Mouse (Mus musculus): ENCODE measurements around the gene 3110082J24Rik. TPM values are rescaled to one million over a fixed set of nuclear protein-coding genes. Genes with fewer than 3 reads are reported as not detected.

Gene 3110082J24Rik
- not detected in 2 replicates for polyA plus RNA-seq (2012; rRNA removed)

DNA sequence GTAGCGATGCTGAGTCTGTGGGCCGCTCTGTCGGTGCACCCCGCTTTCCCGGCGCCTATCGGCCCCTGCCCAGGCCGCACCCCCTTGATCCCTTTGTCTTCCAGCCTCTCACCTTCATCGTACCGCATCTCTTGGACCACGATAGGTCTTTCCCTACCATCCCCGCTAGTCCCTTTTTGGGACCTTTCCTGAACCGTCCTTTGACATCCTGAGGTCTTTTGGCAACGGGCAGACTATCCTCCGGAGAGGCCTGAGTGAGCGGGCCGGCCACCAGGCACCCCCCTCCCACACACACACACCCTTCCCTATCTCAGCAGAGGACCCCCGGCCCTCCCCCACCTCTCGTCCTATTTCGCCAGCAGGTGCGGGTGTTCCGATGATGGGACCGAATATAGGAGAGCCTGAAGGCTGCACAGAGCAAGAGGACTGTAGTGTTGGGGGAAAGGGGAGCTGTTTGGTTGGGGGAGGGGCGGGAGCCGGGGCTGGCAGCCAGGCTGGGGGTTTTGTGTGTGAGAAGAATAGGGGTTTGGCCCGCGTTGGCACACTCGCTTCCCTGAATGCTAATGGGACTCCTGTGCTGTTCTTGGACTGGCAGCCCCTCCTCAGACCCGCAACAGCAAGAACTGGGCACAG is at the start of gene 3110082J24Rik:
3110082J24Rik (minus strand) TSS at position 419 of the 633 bp plus-strand sequence.
- WGBS: 6% methylated on average over 29 of the region's 29 CpGs
- Histone ChIP-seq H3K4me3 (replicated peaks; ENCODE audit: extremely low read depth, low read depth, low read length) (no peak within 1 kb of the TSS), H3K4me1 (ENCODE audit: control insufficient read depth, insufficient read depth, low read length) (no peaks in the 10 kb centered on the region; the same call in 1 of the 2 replicates)
- no peak for DNase-seq
- TF ChIP-seq CTCF (IDR thresholded peaks at IDR 0.05; ENCODE audit: insufficient read depth, low read length) (no peak), POLR2A (IDR thresholded peaks at IDR 0.05; ENCODE audit: borderline replicate concordance, extremely low read depth, low read depth, low read length) (no peak)

GRCm38 (mm10) chr5:30155395-30155792 is 49.5 kb upstream of the 3110082J24Rik start:
- no peak for TF ChIP-seq CTCF (IDR thresholded peaks at IDR 0.05; ENCODE audit: insufficient read depth, low read length)
- TF ChIP-seq POLR2A (IDR thresholded peaks at IDR 0.05; ENCODE audit: borderline replicate concordance, extremely low read depth, low read depth, low read length): no peak
- Histone ChIP-seq H3K4me3 (replicated peaks; ENCODE audit: extremely low read depth, low read depth, low read length) (peak overlapping the region; percentile 99), H3K4me1 (ENCODE audit: control insufficient read depth, insufficient read depth, low read length) (no peaks in the 10 kb centered on the region; the same call in none of the 2 replicates)
- 0% methylated on average over 31 of the region's 31 CpGs for WGBS
- DNase-seq: peak; percentile 48

DNA sequence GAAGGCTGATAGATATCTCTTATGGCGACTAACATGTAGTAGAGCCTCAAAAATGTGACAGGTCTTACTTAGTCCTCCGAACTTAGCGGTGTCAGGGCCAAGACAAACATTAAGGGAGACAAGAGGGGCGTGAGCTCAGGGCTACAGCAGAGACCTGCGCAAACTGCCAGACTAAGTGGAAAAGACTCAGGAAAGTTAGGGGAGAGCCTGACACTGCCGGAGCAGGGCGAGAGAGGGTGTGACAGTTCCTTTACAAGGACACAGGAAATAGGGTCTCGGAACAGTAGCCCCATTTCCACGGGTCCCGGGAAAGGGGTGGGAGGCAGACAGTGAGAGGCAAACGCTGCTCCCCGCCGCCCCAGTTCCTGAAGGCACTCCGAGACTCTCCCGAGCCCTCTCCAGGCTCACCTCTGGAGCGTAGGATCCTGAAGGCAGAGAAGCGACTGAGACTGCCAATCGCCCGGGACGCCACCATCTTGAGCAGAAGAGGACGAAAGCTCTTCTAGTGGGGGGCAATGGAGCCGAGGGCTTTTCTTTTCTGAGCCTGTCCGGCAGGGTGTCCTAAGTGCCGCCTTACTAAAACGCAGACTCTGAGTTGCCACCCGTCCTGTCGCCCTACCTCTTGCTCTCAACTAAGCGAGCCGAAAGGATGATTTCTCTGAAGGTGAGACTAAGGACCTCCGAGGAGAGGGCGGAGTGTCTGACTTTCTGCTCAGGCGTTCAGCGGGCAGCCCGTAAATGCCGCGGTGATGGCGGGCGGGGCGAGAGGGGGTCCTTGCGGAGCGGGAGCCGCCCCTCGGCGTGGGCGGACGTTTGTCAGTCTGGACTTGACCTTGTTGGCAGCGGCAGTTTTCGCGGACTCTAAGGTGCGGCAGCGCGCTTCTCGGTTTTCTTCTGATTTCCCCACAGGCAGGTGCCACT is 48.8 kb upstream of the 3110082J24Rik start, which contains the start of the genes Hadha and Hadhb:
Hadha (minus strand) TSS at position 689 of the 921 bp plus-strand sequence.
Hadhb (plus strand) TSS at position 775 of the 921 bp plus-strand sequence.
- under 1% methylated on average over 53 of the region's 53 CpGs for WGBS
- peak; percentile 96 for DNase-seq
- TF ChIP-seq CTCF (IDR thresholded peaks at IDR 0.05; ENCODE audit: insufficient read depth, low read length): no peak
- TF ChIP-seq POLR2A (IDR thresholded peaks at IDR 0.05; ENCODE audit: borderline replicate concordance, extremely low read depth, low read depth, low read length): peak; percentile 88; the same call in 1 of the 2 replicates
- Histone ChIP-seq H3K4me3 (replicated peaks; ENCODE audit: extremely low read depth, low read depth, low read length) (peak within 1 kb of the TSS; percentile 99), H3K4me1 (ENCODE audit: control insufficient read depth, insufficient read depth, low read length) (no peaks in the 10 kb centered on the region; the same call in none of the 2 replicates)

DNA sequence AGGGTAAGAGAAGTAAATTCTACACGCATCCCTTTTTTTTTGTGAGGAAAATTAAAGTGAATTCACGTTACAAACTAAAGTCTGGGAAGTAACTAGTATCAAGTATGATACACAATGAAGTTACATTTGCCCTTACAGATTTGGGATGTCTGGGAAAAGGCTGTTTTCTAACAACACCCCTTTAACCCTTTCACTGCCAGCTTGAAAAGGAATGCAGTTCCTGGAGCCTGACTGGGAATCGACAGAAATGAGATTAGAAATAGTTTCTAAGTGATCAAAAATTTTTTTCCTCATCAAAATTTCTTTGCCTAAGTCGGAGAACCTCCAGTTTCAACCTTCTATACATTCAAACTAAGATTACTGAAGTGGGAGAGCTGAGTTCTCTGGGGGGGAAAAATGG is 48.1 kb upstream of the 3110082J24Rik start:
- DNase-seq: no peak
- Histone ChIP-seq H3K4me1 (ENCODE audit: control insufficient read depth, insufficient read depth, low read length) (no peaks in the 10 kb centered on the region; the same call in none of the 2 replicates), H3K4me3 (replicated peaks; ENCODE audit: extremely low read depth, low read depth, low read length) (peak overlapping the region; percentile 99)
- WGBS: 21% methylated on average over 4 of the region's 4 CpGs
- TF ChIP-seq POLR2A (IDR thresholded peaks at IDR 0.05; ENCODE audit: borderline replicate concordance, extremely low read depth, low read depth, low read length) (no peak), CTCF (IDR thresholded peaks at IDR 0.05; ENCODE audit: insufficient read depth, low read length) (no peak)

DNA sequence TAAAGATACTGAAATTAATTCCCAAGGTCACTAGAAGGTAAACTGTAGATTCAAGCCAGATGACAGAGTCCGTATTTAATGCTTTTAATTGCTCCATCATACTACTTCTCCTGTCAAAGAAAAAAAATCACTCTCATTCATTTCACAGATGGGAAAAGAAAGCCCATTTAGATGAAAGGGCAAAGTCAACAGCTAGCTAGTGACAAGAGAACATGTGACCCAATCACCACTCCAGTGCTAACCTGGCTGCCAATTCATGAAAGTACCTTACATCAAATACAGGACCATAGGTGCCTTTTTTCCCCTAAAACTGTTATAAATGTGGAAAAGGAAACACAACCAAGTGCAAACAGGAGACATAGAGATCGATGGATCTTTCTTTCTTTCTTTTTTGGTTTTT is 47.3 kb upstream of the 3110082J24Rik start:
- H3K4me3 ChIP-seq (replicated peaks; ENCODE audit: extremely low read depth, low read depth, low read length): no peak overlapping the region
- TF ChIP-seq CTCF (IDR thresholded peaks at IDR 0.05; ENCODE audit: insufficient read depth, low read length) (no peak), POLR2A (IDR thresholded peaks at IDR 0.05; ENCODE audit: borderline replicate concordance, extremely low read depth, low read depth, low read length) (no peak)
- H3K4me1 ChIP-seq (ENCODE audit: control insufficient read depth, insufficient read depth, low read length): no peaks in the 10 kb centered on the region; the same call in none of the 2 replicates
- WGBS: 84% methylated on average over 2 of the region's 2 CpGs
- DNase-seq: no peak

GRCm38 (mm10) chr5:30152413-30152812 is 46.5 kb upstream of the 3110082J24Rik start:
- 37% methylated on average over 1 of the region's 1 CpGs for WGBS
- no peaks in the 10 kb centered on the region; the same call in none of the 2 replicates for H3K4me1 ChIP-seq (ENCODE audit: control insufficient read depth, insufficient read depth, low read length)
- DNase-seq: no peak
- no peak overlapping the region for H3K4me3 ChIP-seq (replicated peaks; ENCODE audit: extremely low read depth, low read depth, low read length)
- TF ChIP-seq POLR2A (IDR thresholded peaks at IDR 0.05; ENCODE audit: borderline replicate concordance, extremely low read depth, low read depth, low read length): no peak
- TF ChIP-seq CTCF (IDR thresholded peaks at IDR 0.05; ENCODE audit: insufficient read depth, low read length): no peak

GRCm38 (mm10) chr5:30152007-30152406 is 46.1 kb upstream of the 3110082J24Rik start:
- TF ChIP-seq CTCF (IDR thresholded peaks at IDR 0.05; ENCODE audit: insufficient read depth, low read length) (no peak), POLR2A (IDR thresholded peaks at IDR 0.05; ENCODE audit: borderline replicate concordance, extremely low read depth, low read depth, low read length) (no peak)
- Histone ChIP-seq H3K4me3 (replicated peaks; ENCODE audit: extremely low read depth, low read depth, low read length) (no peak overlapping the region), H3K4me1 (ENCODE audit: control insufficient read depth, insufficient read depth, low read length) (no peaks in the 10 kb centered on the region; the same call in none of the 2 replicates)
- 48% methylated on average over 4 of the region's 4 CpGs for WGBS
- no peak for DNase-seq

GRCm38 (mm10) chr5:30148133-30148920 is 42.4 kb upstream of the 3110082J24Rik start:
- TF ChIP-seq POLR2A (IDR thresholded peaks at IDR 0.05; ENCODE audit: borderline replicate concordance, extremely low read depth, low read depth, low read length) (no peak), CTCF (IDR thresholded peaks at IDR 0.05; ENCODE audit: insufficient read depth, low read length) (no peak)
- DNase-seq: no peak
- Histone ChIP-seq H3K4me3 (replicated peaks; ENCODE audit: extremely low read depth, low read depth, low read length) (no peak overlapping the region), H3K4me1 (ENCODE audit: control insufficient read depth, insufficient read depth, low read length) (no peaks in the 10 kb centered on the region)
- WGBS: 75% methylated on average over 5 of the region's 5 CpGs
